Mouse (Mus musculus) liver, adult 2 months (tissue): ENCODE measurements around the gene Crip1.

Source experiments
- CTCF ChIP-seq: fragments of 200-500 bp; IDR thresholded peaks from 2 replicates; pipeline ENCODE4 v1.5.1; 2011; ENCODE audit warnings: low read depth, low read length, control low read depth
- POLR2A ChIP-seq: fragments of 200-500 bp; IDR thresholded peaks from 2 replicates; pipeline ENCODE4 v1.6.1; 2011; ENCODE audit warnings: low read length, control low read depth; ENCODE audit not compliant: insufficient read depth; ENCODE audit errors: extremely low read depth

- no peak for TF ChIP-seq CTCF
- no peak for TF ChIP-seq POLR2A
Observed at GRCm38 (mm10) chr12:113185442-113186291, 39.6 kb downstream of the Crip1 start, which contains the start of gene Tmem121.
